ENCODE assay signal across 20 mouse cellular contexts in genomic region chr6:41505323-41505722, GRCm38 (mm10). TPM values are rescaled to one million over a fixed set of nuclear protein-coding genes. Genes with fewer than 3 reads are reported as not detected.
A peak's percentile ranks its signal among the peaks of the same experiment; 100 is the strongest.
DNase-seq lines count a peak whose midpoint lies in the region; ATAC-seq and TF ChIP-seq lines count a peak whose summit lies in the region.
"Had no signal": no experiment of that assay in that cellular context is flagged by ENCODE, and none has a peak within 500 bp of the region (broad histone marks: within the 10 kb centered on the region; RNA-seq: fewer than 3 reads in every experiment).

No protein-coding gene starts in this region.

- no peak overlapping the region for H3K27ac ChIP-seq in liver, adult 2 months (replicated peaks; ENCODE audit: insufficient read depth, low read depth, low read length)
- no peak overlapping the region for H3K27ac ChIP-seq in liver, embryonic 12.5 days
- no peak overlapping the region for H3K27ac ChIP-seq in CH12.LX (ENCODE audit: insufficient read depth, low read depth)
- H3K27ac ChIP-seq: embryonic facial prominence, embryonic 12.5 days; heart, embryonic 15.5 days; limb, embryonic 10.5 days; macrophage; midbrain, embryonic 15.5 days had no signal

- in situ Hi-C loops in CH12.LX (cut with MboI; ENCODE audit: low pct_ligation_motif_present, low pct_unique_long_range_greater_than_20kb, low sequenced_read_pairs): loop anchor here (25.0 kb wide), 1 partner anchor 243 kb away; no protein-coding TSS in a partner anchor

- intact Hi-C loops in left cerebral cortex, postnatal 25 days (cut with DNase I): no loop called here

- no peaks in the 10 kb centered on the region for H3K27me3 ChIP-seq in liver, adult 2 months (ENCODE audit: control insufficient read depth, insufficient read depth, low read length)
- no peaks in the 10 kb centered on the region for H3K27me3 ChIP-seq in liver, embryonic 12.5 days (replicated peaks)
- H3K27me3 ChIP-seq in CH12.LX (replicated peaks): no peaks in the 10 kb centered on the region
- H3K27me3 ChIP-seq: embryonic facial prominence, embryonic 12.5 days; heart, embryonic 15.5 days; midbrain, embryonic 15.5 days had no signal

- no peak for TF ChIP-seq POLR2A in liver, adult 2 months (IDR thresholded peaks at IDR 0.05; ENCODE audit: extremely low read depth, insufficient read depth, low read length)
- no peak for TF ChIP-seq POLR2A in CH12.LX (IDR thresholded peaks at IDR 0.05; ENCODE audit: low read depth, low read length)

- no peak for TF ChIP-seq EP300 in CH12.LX (IDR thresholded peaks at IDR 0.05; ENCODE audit: low read length)

- H3K4me1 ChIP-seq in liver, adult 2 months (ENCODE audit: control insufficient read depth, insufficient read depth, low read length): peaks cover 2% of the 10 kb centered on the region; the same call in 1 of the 2 replicates
- no peaks in the 10 kb centered on the region for H3K4me1 ChIP-seq in liver, embryonic 12.5 days
- peaks cover 0 to 12% of the 10 kb centered on the region in 2 experiments; a peak in 2 of 4 replicates for H3K4me1 ChIP-seq in CH12.LX (ENCODE audit: control insufficient read depth in 1 of 2, insufficient read depth in 2 of 2)
- H3K4me1 ChIP-seq: embryonic facial prominence, embryonic 12.5 days; heart, embryonic 15.5 days; limb, embryonic 10.5 days; midbrain, embryonic 15.5 days had no signal

- peak; percentile 77 for TF ChIP-seq CTCF in liver, adult 2 months (IDR thresholded peaks at IDR 0.05; ENCODE audit: low read depth, low read length)
- peak in 1 of 2 experiments; percentile 47; a peak in 2 of 4 replicates for TF ChIP-seq CTCF in CH12.LX (conservative IDR thresholded peaks at IDR 0.05 in 1 of 2, IDR thresholded peaks at IDR 0.05 in 1 of 2; ENCODE audit: low read depth in 2 of 2, low read length in 2 of 2)

- dilution Hi-C loops in CH12.LX (cut with MboI; ENCODE audit: extremely low pct_ligation_motif_present, extremely low pct_unique_long_range_greater_than_20kb, low sequenced_read_pairs): no loop called here

- no peaks in the 10 kb centered on the region for H3K9me3 ChIP-seq in liver, embryonic 12.5 days (replicated peaks)
- no peaks in the 10 kb centered on the region for H3K9me3 ChIP-seq in CH12.LX (replicated peaks; ENCODE audit: low read length)
- H3K9me3 ChIP-seq: embryonic facial prominence, embryonic 12.5 days; heart, embryonic 15.5 days; limb, embryonic 10.5 days; midbrain, embryonic 15.5 days had no signal

- ATAC-seq in liver, embryonic 12.5 days: no peak
- peak; percentile 69 for ATAC-seq in megakaryocyte progenitor cell, adult 5-6 weeks (replicated peaks; ENCODE audit: poor library complexity)
- ATAC-seq: intestine, embryonic 16.5 days; midbrain, embryonic 15.5 days had no signal

- peak; percentile 43 for TF ChIP-seq RAD21 in CH12.LX (IDR thresholded peaks at IDR 0.05; ENCODE audit: low read depth, low read length)

- WGBS in liver, adult 2 months: 38% methylated on average over 6 of the region's 6 CpGs
- 59% methylated on average over 6 of the region's 6 CpGs for WGBS in liver, embryonic 12.5 days (ENCODE audit: insufficient replicate concordance)

- peak; percentile 78 for DNase-seq in liver, adult 2 months (ENCODE audit: extremely low read depth, low read depth, low spot score)
- DNase-seq in CH12.LX (ENCODE audit: extremely low read depth): peak; percentile 31
- DNase-seq in thymus, postnatal 25 days: peak; percentile 41
- no peak for DNase-seq in left cerebral cortex, postnatal 25 days (ENCODE audit: low spot score in 2 of 2)
- no peak for DNase-seq in T-cell, adult 2 months (ENCODE audit: low spot score)
- DNase-seq: cerebellum, postnatal 25 days; kidney, postnatal 14 days; lung, adult 18-20 months had no signal

- H3K9ac ChIP-seq in liver, adult 2 months (ENCODE audit: low read depth, low read length): no peak overlapping the region
- no peak overlapping the region for H3K9ac ChIP-seq in liver, embryonic 12.5 days
- no peak overlapping the region for H3K9ac ChIP-seq in CH12.LX (ENCODE audit: insufficient read depth, low read depth)
- H3K9ac ChIP-seq: embryonic facial prominence, embryonic 12.5 days; heart, embryonic 15.5 days; midbrain, embryonic 15.5 days had no signal

- H3K36me3 ChIP-seq in liver, adult 2 months (ENCODE audit: control insufficient read depth, insufficient read depth, low read length): no peaks in the 10 kb centered on the region
- H3K36me3 ChIP-seq in liver, embryonic 12.5 days: no peaks in the 10 kb centered on the region
- no peaks in the 10 kb centered on the region for H3K36me3 ChIP-seq in CH12.LX (replicated peaks in 1 of 2; ENCODE audit: control insufficient read depth in 1 of 2, insufficient read depth in 1 of 2, low read length in 1 of 2)
- H3K36me3 ChIP-seq: embryonic facial prominence, embryonic 12.5 days; heart, embryonic 15.5 days; limb, embryonic 10.5 days; midbrain, embryonic 15.5 days had no signal

- no peak overlapping the region for H3K4me3 ChIP-seq in liver, adult 2 months (ENCODE audit: insufficient read depth, low read depth, low read length)
- H3K4me3 ChIP-seq in liver, embryonic 12.5 days: no peak overlapping the region
- no peak overlapping the region for H3K4me3 ChIP-seq in CH12.LX (replicated peaks in 1 of 3; ENCODE audit: low read depth in 2 of 3, low read length in 2 of 3, poor library complexity in 1 of 3)
- H3K4me3 ChIP-seq: embryonic facial prominence, embryonic 12.5 days; heart, embryonic 15.5 days; limb, embryonic 10.5 days; midbrain, embryonic 15.5 days had no signal

- no peaks in the 10 kb centered on the region for H3K79me2 ChIP-seq in liver, adult 2 months (ENCODE audit: control insufficient read depth, insufficient read depth, low read length)
- no peaks in the 10 kb centered on the region for H3K79me2 ChIP-seq in CH12.LX (replicated peaks; ENCODE audit: control insufficient read depth, extremely low read depth, insufficient read depth, poor library complexity, severe bottlenecking)

- H3K4me2 ChIP-seq in liver, embryonic 12.5 days: no peak overlapping the region
- no peak overlapping the region for H3K4me2 ChIP-seq in CH12.LX (ENCODE audit: insufficient read depth, low read depth, poor library complexity, severe bottlenecking)
- H3K4me2 ChIP-seq: embryonic facial prominence, embryonic 12.5 days; heart, embryonic 15.5 days; midbrain, embryonic 15.5 days had no signal

TF ChIP-seq in CH12.LX, 34 proteins besides CTCF, POLR2A, EP300 and RAD21:
- TF ChIP-seq JUND (conservative IDR thresholded peaks at IDR 0.05; ENCODE audit: low read depth, low read length) (no peak), SIN3A (IDR thresholded peaks at IDR 0.05; ENCODE audit: low read length) (no peak), USF2 (conservative IDR thresholded peaks at IDR 0.05; ENCODE audit: low read depth, low read length) (no peak), HCFC1 (IDR thresholded peaks at IDR 0.05; ENCODE audit: low read depth, low read length) (no peak), SMC3 (IDR thresholded peaks at IDR 0.05; ENCODE audit: low read depth, low read length) (peak; percentile 43)

RNA-seq across cellular contexts. Expression of gene Prss2, which starts 16.3 kb away (rescaled TPM):
- total RNA-seq in liver, adult 2 months (2014; rRNA removed): 29.1 and 173 TPM in 2 replicates
- polyA plus RNA-seq in liver, adult 2 months (2012; rRNA removed): 0.48 and 1.7 TPM in 2 replicates
- 0.22 TPM in 1 of 2 replicates, not detected in the other for polyA plus RNA-seq in liver, embryonic 12.5 days (2016; fragmentation: Nextera tagmentation; extraction: Ambion mirVana)
- not detected in 2 replicates for total RNA-seq in CH12.LX (2012; rRNA removed)
- total RNA-seq in CH12.LX (2014; rRNA removed): not detected in 2 replicates
- polyA plus RNA-seq in CH12.LX (2012; ENCODE audit: insufficient read length, low read depth): not detected in 2 replicates
- not detected in 2 replicates for total RNA-seq in megakaryocyte progenitor cell, adult 5-6 weeks (2015)
- total RNA-seq in megakaryocyte progenitor cell, adult 5-6 weeks (2017): not detected in 2 replicates
- not detected for total RNA-seq in left cerebral cortex, postnatal 25 days (2021)
- total RNA-seq: gastrocnemius, postnatal 4 days; layer of hippocampus, postnatal 10 days had no signal
- polyA plus RNA-seq: embryonic facial prominence, embryonic 12.5 days; heart, embryonic 15.5 days; hindbrain, embryonic 11.5 days; limb, embryonic 10.5 days; macrophage; midbrain, embryonic 15.5 days; neural tube, embryonic 11.5 days had no signal

RNA-seq across cellular contexts. Expression of gene Prss1, which starts 46.6 kb away (rescaled TPM):
- total RNA-seq in liver, adult 2 months (2014; rRNA removed): not detected in 2 replicates
- polyA plus RNA-seq in liver, adult 2 months (2012; rRNA removed): not detected in 2 replicates
- polyA plus RNA-seq in liver, embryonic 12.5 days (2016; fragmentation: Nextera tagmentation; extraction: Ambion mirVana): not detected in 2 replicates
- not detected in 2 replicates for total RNA-seq in CH12.LX (2012; rRNA removed)
- not detected in 2 replicates for total RNA-seq in CH12.LX (2014; rRNA removed)
- polyA plus RNA-seq in CH12.LX (2012; ENCODE audit: insufficient read length, low read depth): not detected in 2 replicates
- total RNA-seq in megakaryocyte progenitor cell, adult 5-6 weeks (2015): not detected in 2 replicates
- not detected in 2 replicates for total RNA-seq in megakaryocyte progenitor cell, adult 5-6 weeks (2017)
- total RNA-seq in left cerebral cortex, postnatal 25 days (2021): not detected
- total RNA-seq: gastrocnemius, postnatal 4 days; layer of hippocampus, postnatal 10 days had no signal
- polyA plus RNA-seq: embryonic facial prominence, embryonic 12.5 days; heart, embryonic 15.5 days; hindbrain, embryonic 11.5 days; limb, embryonic 10.5 days; macrophage; midbrain, embryonic 15.5 days; neural tube, embryonic 11.5 days had no signal

RNA-seq across cellular contexts. Expression of gene Gm10334, which starts 59.4 kb away (rescaled TPM):
- total RNA-seq in liver, adult 2 months (2014; rRNA removed): not detected in 2 replicates
- polyA plus RNA-seq in liver, adult 2 months (2012; rRNA removed): not detected in 2 replicates
- not detected in 2 replicates for polyA plus RNA-seq in liver, embryonic 12.5 days (2016; fragmentation: Nextera tagmentation; extraction: Ambion mirVana)
- total RNA-seq in CH12.LX (2012; rRNA removed) (not detected in 2 replicates), CH12.LX (2014; rRNA removed) (not detected in 2 replicates)
- polyA plus RNA-seq in CH12.LX (2012; ENCODE audit: insufficient read length, low read depth): not detected in 2 replicates
- not detected in 2 replicates for total RNA-seq in megakaryocyte progenitor cell, adult 5-6 weeks (2015)
- not detected in 2 replicates for total RNA-seq in megakaryocyte progenitor cell, adult 5-6 weeks (2017)
- total RNA-seq in left cerebral cortex, postnatal 25 days (2021): under 1 TPM in 1 of 2 experiments, not detected in 1; 0.71 TPM
- total RNA-seq: gastrocnemius, postnatal 4 days; layer of hippocampus, postnatal 10 days had no signal
- polyA plus RNA-seq: heart, embryonic 15.5 days; limb, embryonic 10.5 days; macrophage; midbrain, embryonic 15.5 days; neural tube, embryonic 11.5 days had no signal

Comparison
In these comparisons a context has a peak if more than half of its experiments do, and no peak if none do; other contexts are left out.
1. DNase-seq: peak in liver, adult 2 months (single experiment), CH12.LX (single experiment) and thymus, postnatal 25 days (single experiment); none in left cerebral cortex, postnatal 25 days (0 of 2) and T-cell, adult 2 months (single experiment).
2. RNA of gene Prss2, which starts 16.3 kb away (total RNA-seq): 29.1 to 173 TPM in liver, adult 2 months; not detected in CH12.LX, not detected in megakaryocyte progenitor cell, adult 5-6 weeks and not detected in left cerebral cortex, postnatal 25 days; every median in the first group is over 10 times any median in the second.